Mouse (Mus musculus): ENCODE results near the gene Fubp1.

GRCm38 (mm10) chr3:152163320-152163719, 46.9 kb upstream of the Fubp1 start:
- TF ChIP-seq CTCF (IDR thresholded peaks at IDR 0.05; ENCODE audit: low read depth) = no peak
- no peak for TF ChIP-seq EP300 (IDR thresholded peaks at IDR 0.05; ENCODE audit: low read depth)
